Mouse (Mus musculus) forebrain, postnatal 0 days (tissue): ENCODE results near the gene Lysmd2. TPM values are rescaled to one million over a fixed set of nuclear protein-coding genes. Genes with fewer than 3 reads are reported as not detected.

Source experiments
- ATAC-seq: fragments of 200-750 bp; cut with Nextera tagmentation; 2 replicates; pipeline ENCODE4 v1.8.0; 2017; ENCODE audit warnings: mild to moderate bottlenecking, moderate library complexity
- DNase-seq: peaks from one replicate; pipeline ENCODE4 v3.0.0-alpha.2; 2015
- H3K27ac ChIP-seq: fragments of 300-500 bp; sonication (generic); 2 replicates; pipeline ENCODE4 v1.5.1; 2014; ENCODE audit warnings: low read depth, mild to moderate bottlenecking, antibody characterized with exemption, low read length, moderate library complexity, mixed read lengths
- H3K27me3 ChIP-seq: fragments of 300-500 bp; sonication (generic); 2 replicates; pipeline ENCODE4 v1.6.1; 2014; ENCODE audit warnings: mild to moderate bottlenecking, low read length, mixed read lengths; ENCODE audit not compliant: insufficient read depth
- H3K36me3 ChIP-seq: fragments of 300-500 bp; sonication (generic); 2 replicates; pipeline ENCODE4 v1.6.1; 2014; ENCODE audit warnings: mild to moderate bottlenecking, moderate library complexity; ENCODE audit not compliant: insufficient read depth
- H3K4me1 ChIP-seq: fragments of 300-500 bp; sonication (generic); 2 replicates; pipeline ENCODE4 v1.6.1; 2014; ENCODE audit warnings: antibody characterized with exemption; ENCODE audit not compliant: insufficient read depth
- H3K4me2 ChIP-seq: fragments of 300-500 bp; sonication (generic); 2 replicates; pipeline ENCODE4 v1.6.1; 2014; ENCODE audit warnings: low read depth, mild to moderate bottlenecking, moderate library complexity
- H3K4me3 ChIP-seq: fragments of 300-500 bp; sonication (generic); 2 replicates; pipeline ENCODE4 v1.5.1; 2014; ENCODE audit warnings: low read depth, low read length, mixed read lengths
- H3K9ac ChIP-seq: fragments of 300-500 bp; sonication (generic); 2 replicates; pipeline ENCODE4 v1.6.1; 2014; ENCODE audit warnings: mild to moderate bottlenecking
- H3K9me3 ChIP-seq: fragments of 300-500 bp; sonication (generic); 2 replicates; pipeline ENCODE4 v1.6.1; 2016; ENCODE audit warnings: low read length
- CTCF ChIP-seq: sonication (generic); IDR thresholded peaks from 2 replicates; pipeline ENCODE4 v1.5.1; 2016; ENCODE audit warnings: antibody characterized with exemption, control low read depth, low read depth
- WGBS: fragments of 180-500 bp; shearing (Covaris S2); extraction: QIAGEN DNeasy Blood & Tissue Kit; methylation state at CpG from one replicate; pipeline ENCODE4 v1.1.7; 2014; 5-methylcytosine and 5-hydroxymethylcytosine counted together
- polyA plus RNA-seq: library from polyadenylated mRNA; unstranded; fragments of >200 nt; fragmentation: Nextera tagmentation; extraction: Ambion mirVana; gene quantifications from 2 replicates; pipeline ENCODE4 v1.2.1, GENCODE M21; 2015
- total RNA-seq: library from RNA; depleted of rRNA; stranded (reverse); fragments of >200 nt; gene quantifications from 2 replicates; pipeline ENCODE4 v1.2.3, GENCODE M21; 2014

Lysmd2 gene
- total and polyA plus RNA-seq, 2 experiments from 2014 or later, result 40.8 to 44.7 TPM

GRCm38 (mm10) chr9:75624983-75625555, 472 bp upstream of the Lysmd2 start:
- WGBS, result 13% methylated on average over 18 of the region's 18 CpGs
- TF ChIP-seq CTCF, result no peak
- no peak for DNase-seq

GRCm38 (mm10) chr9:75626308-75626604, 715 bp downstream of the Lysmd2 start:
- H3K9me3 ChIP-seq, result no peaks in the 10 kb centered on the region
- no peaks in the 10 kb centered on the region for H3K4me1 ChIP-seq
- peak overlapping the region; percentile 96 for H3K27ac ChIP-seq
- WGBS, result under 1% methylated on average over 14 of the region's 14 CpGs
- ATAC-seq (no peak), DNase-seq (no peak)
- no peaks in the 10 kb centered on the region for H3K36me3 ChIP-seq
- H3K4me2 ChIP-seq, result peak overlapping the region; percentile 91
- TF ChIP-seq CTCF, result no peak
- peak overlapping the region; percentile 97 for H3K9ac ChIP-seq
- no peaks in the 10 kb centered on the region for H3K27me3 ChIP-seq
- peak overlapping the region; percentile 85 for H3K4me3 ChIP-seq

More at GRCm38 (mm10) chr9:75624983-75625555, 472 bp upstream of the Lysmd2 start:
- no peaks in the 10 kb centered on the region for H3K9me3 ChIP-seq
- ATAC-seq, result no peak
- no peaks in the 10 kb centered on the region for H3K4me1 ChIP-seq
- no peaks in the 10 kb centered on the region for H3K27me3 ChIP-seq
- H3K4me2 ChIP-seq, result peak overlapping the region; percentile 91
- H3K27ac ChIP-seq, result peak overlapping the region; percentile 96
- peak overlapping the region; percentile 85 for H3K4me3 ChIP-seq
- H3K36me3 ChIP-seq, result no peaks in the 10 kb centered on the region
- H3K9ac ChIP-seq, result peak overlapping the region; percentile 97

- no peaks in the 10 kb centered on the region for H3K27me3 ChIP-seq
- H3K4me1 ChIP-seq, result no peaks in the 10 kb centered on the region
- H3K4me2 ChIP-seq, result no peak overlapping the region
- no peaks in the 10 kb centered on the region for H3K9me3 ChIP-seq
- TF ChIP-seq CTCF, result no peak
- H3K36me3 ChIP-seq, result peaks cover 1% of the 10 kb centered on the region; the same call in 1 of the 2 replicates
- no peak overlapping the region for H3K9ac ChIP-seq
- 84% methylated on average over 8 of the region's 8 CpGs for WGBS
- no peak overlapping the region for H3K4me3 ChIP-seq
- no peak for ATAC-seq
- no peak for DNase-seq
- no peak overlapping the region for H3K27ac ChIP-seq
These were observed 5.4 kb downstream of the Lysmd2 start for GRCm38 (mm10) chr9:75630823-75631454.

- peak; percentile 38 for ATAC-seq
These were observed 6.6 kb downstream of the Lysmd2 start for GRCm38 (mm10) chr9:75632111-75632510.

GRCm38 (mm10) chr9:75632902-75633301, 7.4 kb downstream of the Lysmd2 start:
- WGBS, result 23% methylated on average over 1 of the region's 1 CpGs
- Histone ChIP-seq H3K27ac (no peak overlapping the region), H3K36me3 (peaks cover 11% of the 10 kb centered on the region), H3K4me2 (no peak overlapping the region), H3K9me3 (no peaks in the 10 kb centered on the region), H3K9ac (no peak overlapping the region), H3K4me3 (no peak overlapping the region), H3K27me3 (no peaks in the 10 kb centered on the region), H3K4me1 (no peaks in the 10 kb centered on the region)
- peak; percentile 66 for TF ChIP-seq CTCF
- DNase-seq, result no peak
- ATAC-seq, result peak; percentile 50; the same call in 1 of the 2 replicates

More at GRCm38 (mm10) chr9:75632111-75632510, 6.6 kb downstream of the Lysmd2 start:
- Histone ChIP-seq H3K9ac (no peak overlapping the region), H3K27me3 (no peaks in the 10 kb centered on the region), H3K4me3 (no peak overlapping the region), H3K4me1 (no peaks in the 10 kb centered on the region), H3K4me2 (no peak overlapping the region), H3K27ac (no peak overlapping the region; the same call in 1 of the 2 replicates), H3K9me3 (no peaks in the 10 kb centered on the region), H3K36me3 (peaks cover 8% of the 10 kb centered on the region)
- TF ChIP-seq CTCF, result no peak
- no peak for DNase-seq
- WGBS, result 51% methylated on average over 10 of the region's 10 CpGs

- WGBS, result 92% methylated on average over 8 of the region's 8 CpGs
These were observed 8.1 kb downstream of the Lysmd2 start for GRCm38 (mm10) chr9:75633603-75634002.

GRCm38 (mm10) chr9:75634226-75634625, 8.7 kb downstream of the Lysmd2 start:
- no peak for DNase-seq
- WGBS, result 67% methylated on average over 4 of the region's 4 CpGs
- no peak for TF ChIP-seq CTCF

More at GRCm38 (mm10) chr9:75633603-75634002, 8.1 kb downstream of the Lysmd2 start:
- ATAC-seq (no peak), DNase-seq (no peak)
- no peak overlapping the region for H3K9ac ChIP-seq
- H3K27me3 ChIP-seq, result no peaks in the 10 kb centered on the region
- H3K9me3 ChIP-seq, result no peaks in the 10 kb centered on the region
- no peaks in the 10 kb centered on the region for H3K4me1 ChIP-seq
- H3K27ac ChIP-seq, result no peak overlapping the region
- H3K36me3 ChIP-seq, result peaks cover 11% of the 10 kb centered on the region
- H3K4me2 ChIP-seq, result no peak overlapping the region
- no peak overlapping the region for H3K4me3 ChIP-seq
- TF ChIP-seq CTCF, result no peak

More at GRCm38 (mm10) chr9:75634226-75634625, 8.7 kb downstream of the Lysmd2 start:
- H3K4me2 ChIP-seq, result no peak overlapping the region
- peaks cover 11% of the 10 kb centered on the region for H3K36me3 ChIP-seq
- no peaks in the 10 kb centered on the region for H3K9me3 ChIP-seq
- no peak overlapping the region for H3K27ac ChIP-seq
- no peaks in the 10 kb centered on the region for H3K27me3 ChIP-seq
- H3K4me1 ChIP-seq, result no peaks in the 10 kb centered on the region
- H3K9ac ChIP-seq, result no peak overlapping the region
- ATAC-seq, result no peak
- no peak overlapping the region for H3K4me3 ChIP-seq
